Mouse (Mus musculus) kidney, adult 2 months (tissue): ENCODE results near the gene Satb2.
A peak's percentile ranks its signal among the peaks of the same experiment; 100 is the strongest.

Experiments used
- CTCF ChIP-seq: fragments of 200-500 bp; conservative IDR thresholded peaks from 2 replicates; pipeline ENCODE4 v1.5.1; 2011; ENCODE audit warnings: low read depth, mild to moderate bottlenecking, control low read depth, low read length, moderate library complexity, mixed read lengths; ENCODE audit not compliant: insufficient read depth, insufficient read length
- POLR2A ChIP-seq: fragments of 200-500 bp; IDR thresholded peaks from one replicate; pipeline ENCODE4 v1.6.1; 2011; ENCODE audit warnings: low read depth, low read length, control low read depth

DNA sequence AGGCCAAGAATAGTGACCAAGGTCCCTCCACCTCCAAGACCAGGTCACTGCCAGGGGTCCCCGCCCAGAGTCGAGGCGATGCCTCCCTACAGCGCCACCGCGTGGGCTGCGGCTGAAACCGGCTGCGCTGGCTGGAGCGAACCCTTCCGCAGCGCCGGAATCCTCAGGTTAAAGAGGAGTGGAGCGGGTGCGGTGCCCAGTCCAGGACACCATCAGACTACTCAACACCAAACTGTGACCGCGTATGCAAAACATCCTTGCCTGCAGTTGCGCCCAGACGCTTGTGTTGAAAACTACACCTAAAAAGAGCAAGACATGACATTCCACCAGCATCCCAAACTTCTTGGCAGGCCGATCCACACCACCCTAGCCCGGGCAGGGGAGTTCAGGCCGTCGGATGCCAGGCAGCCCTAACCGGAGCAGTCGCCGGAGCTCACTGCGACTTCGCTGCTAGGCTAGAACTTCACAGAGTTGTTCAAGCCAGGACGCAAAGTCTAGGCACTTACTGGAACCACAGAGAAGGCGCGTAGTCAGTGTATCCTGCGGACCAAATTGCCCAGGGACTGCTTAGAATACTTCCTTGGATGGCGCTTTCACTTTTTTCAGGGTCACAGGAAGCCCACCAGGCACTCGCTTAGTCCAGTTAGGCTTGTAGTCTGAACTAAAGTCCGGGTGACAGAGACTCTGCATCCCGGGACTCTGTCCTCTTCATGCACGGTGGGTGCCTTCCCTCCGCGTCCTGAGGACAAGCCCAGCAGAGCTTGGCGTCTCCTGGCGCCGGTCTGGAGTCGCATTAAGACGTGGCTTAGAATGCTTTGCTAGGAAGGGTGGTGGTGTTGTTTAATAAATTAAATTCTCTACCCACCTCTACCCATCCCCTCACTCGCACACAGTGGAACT, 999 bp downstream of the Satb2 start:
- TF ChIP-seq CTCF, result peak; percentile 65
- TF ChIP-seq POLR2A, result no peak
